Mouse (Mus musculus) effector memory CD4-positive, alpha-beta T cell, adult 7 months (primary cell): ENCODE data around the gene Ccdc42. TPM values are rescaled to one million over a fixed set of nuclear protein-coding genes. Genes with fewer than 3 reads are reported as not detected.

Source experiments
- polyA plus RNA-seq: library from polyadenylated mRNA; unstranded; fragments of 100-300 nt; shearing (Covaris generic); gene quantifications from one replicate; pipeline ENCODE4 v1.2.1, GENCODE M21; 2017

Gene Ccdc42
- polyA plus RNA-seq: not detected

DNA sequence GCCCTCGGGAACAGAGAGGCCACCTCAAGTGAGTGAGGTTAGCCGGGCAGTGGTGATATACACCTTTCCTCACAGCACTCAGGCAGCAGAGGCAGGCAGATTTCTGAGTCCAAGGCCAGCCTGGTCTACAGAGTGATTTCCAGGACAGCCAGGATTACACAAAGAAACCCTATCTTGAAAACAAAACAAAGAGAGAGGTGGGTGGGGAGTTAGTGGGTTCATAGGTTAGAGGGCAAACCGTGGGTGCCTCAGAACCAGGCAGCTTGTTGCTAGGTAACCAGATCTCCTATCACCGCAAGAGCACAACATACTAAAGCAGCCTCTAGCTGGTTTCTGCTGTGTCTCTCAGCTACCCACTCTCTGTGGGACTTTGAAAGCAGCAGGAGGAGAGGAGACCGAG lies at the start of gene Ccdc42:
TSS of gene Ccdc42 (plus strand) at position 301 of the 400 bp plus-strand sequence.

GRCm38 (mm10) chr11:68555918-68556584 lies 30.8 kb upstream of the Ccdc42 start, which contains the start of gene Mfsd6l:
Gene Mfsd6l, plus strand, starts transcription at chr11:68556186.

Other genes starting within 250 kb of the Ccdc42 start
- 0.09 TPM for gene Ntn1, start 186.2 kb upstream of the Ccdc42 start, polyA plus RNA-seq
- 145 TPM for gene Pik3r5, start 154.9 kb upstream of the Ccdc42 start, polyA plus RNA-seq
- 0.55 TPM for gene Pik3r6, start 84.0 kb upstream of the Ccdc42 start, polyA plus RNA-seq
- not detected for gene Mfsd6l, start 30.8 kb upstream of the Ccdc42 start, polyA plus RNA-seq
- gene Myh10, start 104.5 kb downstream of the Ccdc42 start, polyA plus RNA-seq: 2.3 TPM